Mouse (Mus musculus): ENCODE results near the gene 1700061G19Rik. TPM values are rescaled to one million over a fixed set of nuclear protein-coding genes. Genes with fewer than 3 reads are reported as not detected.
A peak's percentile ranks its signal among the peaks of the same experiment; 100 is the strongest.

Gene 1700061G19Rik
- polyA plus RNA-seq, 1 experiment from 2014 or later = 0.12 TPM

- H3K4me3 ChIP-seq (ENCODE audit: low read depth, low read length) = no peak overlapping the region
Observed at GRCm38 (mm10) chr17:56836336-56836735, 38.9 kb upstream of the 1700061G19Rik start.

GRCm38 (mm10) chr17:56840524-56840923 lies 34.8 kb upstream of the 1700061G19Rik start:
- no peak overlapping the region for H3K4me2 ChIP-seq (ENCODE audit: low read length)
- H3K36me3 ChIP-seq (ENCODE audit: control insufficient read depth, insufficient read depth, low read length) = no peaks in the 10 kb centered on the region
- WGBS = 86% methylated on average over 7 of the region's 7 CpGs
- H3K4me1 ChIP-seq (replicated peaks; ENCODE audit: control insufficient read depth, insufficient read depth, low read length) = no peaks in the 10 kb centered on the region
- H3K27ac ChIP-seq (ENCODE audit: low read depth) = no peak overlapping the region
- H3K9me3 ChIP-seq (ENCODE audit: control insufficient read depth, low read length) = no peaks in the 10 kb centered on the region
- no peak for ATAC-seq (replicated peaks; ENCODE audit: low FRiP score, low TSS enrichment, low read depth)
- DNase-seq (ENCODE audit: low spot score) = no peak
- no peak overlapping the region for H3K9ac ChIP-seq (ENCODE audit: low read length)
- no peaks in the 10 kb centered on the region for H3K27me3 ChIP-seq (replicated peaks; ENCODE audit: control insufficient read depth, insufficient read depth, low read length)
- no peak overlapping the region for H3K4me3 ChIP-seq (ENCODE audit: low read depth, low read length)

More at GRCm38 (mm10) chr17:56836336-56836735, 38.9 kb upstream of the 1700061G19Rik start:
- Histone ChIP-seq H3K27ac (ENCODE audit: low read depth) (no peak overlapping the region), H3K36me3 (ENCODE audit: control insufficient read depth, insufficient read depth, low read length) (no peaks in the 10 kb centered on the region), H3K27me3 (replicated peaks; ENCODE audit: control insufficient read depth, insufficient read depth, low read length) (no peaks in the 10 kb centered on the region), H3K4me1 (replicated peaks; ENCODE audit: control insufficient read depth, insufficient read depth, low read length) (no peaks in the 10 kb centered on the region), H3K4me2 (ENCODE audit: low read length) (no peak overlapping the region), H3K9ac (ENCODE audit: low read length) (no peak overlapping the region), H3K9me3 (ENCODE audit: control insufficient read depth, low read length) (no peaks in the 10 kb centered on the region)
- DNase-seq (ENCODE audit: low spot score) (no peak), ATAC-seq (replicated peaks; ENCODE audit: low FRiP score, low TSS enrichment, low read depth) (no peak)
- 84% methylated on average over 8 of the region's 8 CpGs for WGBS

- no peak for ATAC-seq (replicated peaks; ENCODE audit: low FRiP score, low TSS enrichment, low read depth)
- 72% methylated on average over 5 of the region's 5 CpGs for WGBS
Observed at GRCm38 (mm10) chr17:56842173-56842572, 33.1 kb upstream of the 1700061G19Rik start.

DNA sequence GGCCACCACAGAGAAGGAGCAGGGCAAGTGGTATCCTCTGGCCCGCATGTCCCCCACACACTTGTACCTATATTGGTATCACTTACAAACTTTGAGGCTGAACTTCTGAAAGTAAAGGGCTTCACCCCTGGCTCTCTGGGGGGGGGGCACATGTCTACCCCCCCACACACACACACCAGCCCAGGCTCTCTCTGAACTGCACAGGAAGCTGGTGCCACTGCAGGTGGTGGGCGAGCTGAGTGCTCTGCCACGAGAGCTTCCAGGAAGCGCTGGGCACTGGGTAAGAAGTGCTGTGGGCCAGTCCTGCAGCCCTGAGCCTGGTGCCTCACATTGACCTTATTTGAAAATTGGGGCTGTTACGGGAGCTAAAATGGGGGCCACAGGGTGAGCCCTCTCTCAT lies 31.6 kb upstream of the 1700061G19Rik start:
- 83% methylated on average over 5 of the region's 5 CpGs for WGBS
- Histone ChIP-seq H3K27me3 (replicated peaks; ENCODE audit: control insufficient read depth, insufficient read depth, low read length) (no peaks in the 10 kb centered on the region), H3K9ac (ENCODE audit: low read length) (no peak overlapping the region), H3K9me3 (ENCODE audit: control insufficient read depth, low read length) (no peaks in the 10 kb centered on the region), H3K36me3 (ENCODE audit: control insufficient read depth, insufficient read depth, low read length) (no peaks in the 10 kb centered on the region), H3K4me2 (ENCODE audit: low read length) (no peak overlapping the region), H3K27ac (ENCODE audit: low read depth) (no peak overlapping the region), H3K4me3 (ENCODE audit: low read depth, low read length) (no peak overlapping the region), H3K4me1 (replicated peaks; ENCODE audit: control insufficient read depth, insufficient read depth, low read length) (no peaks in the 10 kb centered on the region)
- ATAC-seq (replicated peaks; ENCODE audit: low FRiP score, low TSS enrichment, low read depth) = no peak
- DNase-seq (ENCODE audit: low spot score) = no peak

More at GRCm38 (mm10) chr17:56842173-56842572, 33.1 kb upstream of the 1700061G19Rik start:
- Histone ChIP-seq H3K9me3 (ENCODE audit: control insufficient read depth, low read length) (no peaks in the 10 kb centered on the region), H3K4me1 (replicated peaks; ENCODE audit: control insufficient read depth, insufficient read depth, low read length) (no peaks in the 10 kb centered on the region), H3K36me3 (ENCODE audit: control insufficient read depth, insufficient read depth, low read length) (no peaks in the 10 kb centered on the region), H3K27ac (ENCODE audit: low read depth) (no peak overlapping the region), H3K4me2 (ENCODE audit: low read length) (no peak overlapping the region), H3K27me3 (replicated peaks; ENCODE audit: control insufficient read depth, insufficient read depth, low read length) (no peaks in the 10 kb centered on the region), H3K9ac (ENCODE audit: low read length) (no peak overlapping the region), H3K4me3 (ENCODE audit: low read depth, low read length) (no peak overlapping the region)
- DNase-seq (ENCODE audit: low spot score) = no peak

DNA sequence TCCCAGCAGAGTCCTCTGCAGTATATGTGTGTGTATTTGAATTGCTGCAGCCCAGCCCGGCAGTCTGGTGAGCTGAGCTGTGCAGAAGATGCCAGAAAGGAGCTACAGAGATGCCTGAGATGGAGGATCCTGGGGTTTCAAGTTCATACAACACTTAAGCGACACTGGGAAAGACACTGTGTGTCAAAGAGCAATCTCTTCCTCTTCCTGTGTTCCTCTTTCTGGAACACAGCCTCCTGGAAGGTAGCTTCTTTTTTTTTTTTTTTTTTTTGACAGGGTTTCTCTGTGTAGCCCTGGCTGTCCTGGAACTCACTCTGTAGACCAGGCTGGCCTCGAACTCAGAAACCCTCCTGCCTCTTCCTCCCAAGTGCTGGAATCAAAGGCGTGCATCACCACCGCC lies 26.5 kb upstream of the 1700061G19Rik start:
- 87% methylated on average over 5 of the region's 5 CpGs for WGBS
- no peaks in the 10 kb centered on the region for H3K36me3 ChIP-seq (ENCODE audit: control insufficient read depth, insufficient read depth, low read length)
- ATAC-seq (replicated peaks; ENCODE audit: low FRiP score, low TSS enrichment, low read depth) (no peak), DNase-seq (ENCODE audit: low spot score) (no peak)
- no peak overlapping the region for H3K27ac ChIP-seq (ENCODE audit: low read depth)
- no peak overlapping the region for H3K4me2 ChIP-seq (ENCODE audit: low read length)
- H3K27me3 ChIP-seq (replicated peaks; ENCODE audit: control insufficient read depth, insufficient read depth, low read length) = no peaks in the 10 kb centered on the region
- H3K4me3 ChIP-seq (ENCODE audit: low read depth, low read length) = no peak overlapping the region
- no peaks in the 10 kb centered on the region for H3K4me1 ChIP-seq (replicated peaks; ENCODE audit: control insufficient read depth, insufficient read depth, low read length)
- H3K9me3 ChIP-seq (ENCODE audit: control insufficient read depth, low read length) = no peaks in the 10 kb centered on the region
- no peak overlapping the region for H3K9ac ChIP-seq (ENCODE audit: low read length)

DNA sequence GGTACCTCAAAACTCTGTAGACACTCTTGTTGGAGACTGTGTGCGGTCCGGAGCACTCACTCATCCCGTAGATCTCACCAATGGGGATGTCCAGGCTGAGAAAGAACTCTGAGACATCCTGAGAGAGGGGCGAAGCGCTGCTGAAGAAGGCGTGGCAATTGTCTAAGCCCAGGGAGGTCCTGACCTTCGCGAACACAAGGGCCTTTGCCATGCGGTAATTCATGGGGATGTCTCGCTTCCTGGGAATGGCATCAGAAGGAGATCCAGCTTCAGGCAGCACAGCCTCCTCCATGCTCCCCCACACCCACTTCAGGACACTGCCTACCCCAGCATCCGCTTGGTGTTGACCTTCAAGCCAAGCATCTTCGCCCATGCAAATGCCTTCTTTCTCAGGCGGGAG lies 25.6 kb upstream of the 1700061G19Rik start:
- DNase-seq (ENCODE audit: low spot score) (no peak), ATAC-seq (replicated peaks; ENCODE audit: low FRiP score, low TSS enrichment, low read depth) (no peak)
- H3K36me3 ChIP-seq (ENCODE audit: control insufficient read depth, insufficient read depth, low read length) = no peaks in the 10 kb centered on the region
- no peaks in the 10 kb centered on the region for H3K4me1 ChIP-seq (replicated peaks; ENCODE audit: control insufficient read depth, insufficient read depth, low read length)
- H3K9me3 ChIP-seq (ENCODE audit: control insufficient read depth, low read length) = no peaks in the 10 kb centered on the region
- no peak overlapping the region for H3K4me3 ChIP-seq (ENCODE audit: low read depth, low read length)
- no peak overlapping the region for H3K27ac ChIP-seq (ENCODE audit: low read depth)
- H3K4me2 ChIP-seq (ENCODE audit: low read length) = no peak overlapping the region
- WGBS = 86% methylated on average over 13 of the region's 13 CpGs
- H3K9ac ChIP-seq (ENCODE audit: low read length) = no peak overlapping the region
- no peaks in the 10 kb centered on the region for H3K27me3 ChIP-seq (replicated peaks; ENCODE audit: control insufficient read depth, insufficient read depth, low read length)

DNA sequence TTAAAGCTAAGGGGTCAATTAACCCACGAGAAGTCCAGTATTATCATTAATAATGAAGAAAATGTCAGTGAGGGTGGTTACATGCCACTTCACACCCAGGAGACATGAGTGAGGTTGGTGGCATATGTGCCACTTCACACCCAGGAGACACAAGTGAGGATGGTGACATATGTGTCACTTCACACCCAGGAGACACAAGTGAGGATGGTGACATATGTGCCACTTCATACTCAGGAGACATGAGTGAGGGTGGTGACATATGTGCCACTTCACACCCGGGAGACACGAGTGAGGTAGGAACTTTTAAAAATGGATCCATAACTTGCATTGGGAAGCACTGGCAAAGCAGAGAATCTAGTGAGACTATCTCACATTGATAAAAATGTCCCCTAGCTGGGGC lies 24.1 kb upstream of the 1700061G19Rik start:
- Histone ChIP-seq H3K9me3 (ENCODE audit: control insufficient read depth, low read length) (no peaks in the 10 kb centered on the region), H3K27ac (ENCODE audit: low read depth) (no peak overlapping the region), H3K4me3 (ENCODE audit: low read depth, low read length) (no peak overlapping the region), H3K36me3 (ENCODE audit: control insufficient read depth, insufficient read depth, low read length) (no peaks in the 10 kb centered on the region), H3K9ac (ENCODE audit: low read length) (no peak overlapping the region), H3K4me1 (replicated peaks; ENCODE audit: control insufficient read depth, insufficient read depth, low read length) (no peaks in the 10 kb centered on the region), H3K27me3 (replicated peaks; ENCODE audit: control insufficient read depth, insufficient read depth, low read length) (no peaks in the 10 kb centered on the region), H3K4me2 (ENCODE audit: low read length) (no peak overlapping the region)
- ATAC-seq (replicated peaks; ENCODE audit: low FRiP score, low TSS enrichment, low read depth) (no peak), DNase-seq (ENCODE audit: low spot score) (no peak)
- 68% methylated on average over 3 of the region's 3 CpGs for WGBS

GRCm38 (mm10) chr17:56855421-56855820 lies 19.9 kb upstream of the 1700061G19Rik start:
- DNase-seq (ENCODE audit: low spot score) (no peak), ATAC-seq (replicated peaks; ENCODE audit: low FRiP score, low TSS enrichment, low read depth) (no peak)
- 79% methylated on average over 3 of the region's 3 CpGs for WGBS
- Histone ChIP-seq H3K4me1 (replicated peaks; ENCODE audit: control insufficient read depth, insufficient read depth, low read length) (no peaks in the 10 kb centered on the region), H3K9ac (ENCODE audit: low read length) (no peak overlapping the region), H3K4me2 (ENCODE audit: low read length) (no peak overlapping the region), H3K4me3 (ENCODE audit: low read depth, low read length) (no peak overlapping the region), H3K9me3 (ENCODE audit: control insufficient read depth, low read length) (no peaks in the 10 kb centered on the region), H3K27me3 (replicated peaks; ENCODE audit: control insufficient read depth, insufficient read depth, low read length) (no peaks in the 10 kb centered on the region), H3K27ac (ENCODE audit: low read depth) (no peak overlapping the region), H3K36me3 (ENCODE audit: control insufficient read depth, insufficient read depth, low read length) (no peaks in the 10 kb centered on the region)

DNA sequence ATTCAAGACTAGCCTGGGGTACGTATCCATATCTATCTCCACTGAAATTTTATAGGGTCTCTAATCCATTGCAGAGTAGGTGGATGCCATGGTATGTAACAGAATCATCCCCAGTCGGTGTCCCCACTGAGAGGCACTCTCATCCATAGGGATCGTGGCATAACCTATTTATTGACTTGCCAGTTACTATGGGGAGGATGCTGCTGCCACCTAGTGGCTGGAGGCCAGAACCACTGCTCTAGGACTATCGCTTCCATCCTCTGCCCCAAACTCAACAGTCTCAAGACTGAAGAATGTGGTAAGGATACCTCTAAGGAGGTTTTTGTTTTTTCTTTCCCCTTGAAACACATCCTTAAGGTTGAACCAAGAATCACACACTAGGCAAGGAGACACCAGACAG lies 17.1 kb upstream of the 1700061G19Rik start:
- no peak overlapping the region for H3K9ac ChIP-seq (ENCODE audit: low read length)
- ATAC-seq (replicated peaks; ENCODE audit: low FRiP score, low TSS enrichment, low read depth) = no peak
- 52% methylated on average over 4 of the region's 4 CpGs for WGBS
- H3K27ac ChIP-seq (ENCODE audit: low read depth) = peak overlapping the region; percentile 5; the same call in 1 of the 2 replicates
- H3K4me1 ChIP-seq (replicated peaks; ENCODE audit: control insufficient read depth, insufficient read depth, low read length) = no peaks in the 10 kb centered on the region; the same call in 1 of the 2 replicates
- H3K36me3 ChIP-seq (ENCODE audit: control insufficient read depth, insufficient read depth, low read length) = no peaks in the 10 kb centered on the region
- peak; percentile 74 for DNase-seq (ENCODE audit: low spot score)
- H3K9me3 ChIP-seq (ENCODE audit: control insufficient read depth, low read length) = no peaks in the 10 kb centered on the region
- H3K4me3 ChIP-seq (ENCODE audit: low read depth, low read length) = no peak overlapping the region
- no peak overlapping the region for H3K4me2 ChIP-seq (ENCODE audit: low read length)
- no peaks in the 10 kb centered on the region for H3K27me3 ChIP-seq (replicated peaks; ENCODE audit: control insufficient read depth, insufficient read depth, low read length)

All from intestine, embryonic 14.5 days (tissue).